Mouse (Mus musculus) ES-Bruce4 (cell line): Measurements from ENCODE around the gene Med20.

Source experiments
- CTCF ChIP-seq: IDR thresholded peaks from one replicate; pipeline ENCODE4 v1.8.1; 2011; ENCODE audit warnings: low read depth, low read length
- POLR2A ChIP-seq: IDR thresholded peaks from one replicate; pipeline ENCODE4 v1.8.1; 2011; ENCODE audit warnings: low read length; ENCODE audit not compliant: insufficient read depth

DNA sequence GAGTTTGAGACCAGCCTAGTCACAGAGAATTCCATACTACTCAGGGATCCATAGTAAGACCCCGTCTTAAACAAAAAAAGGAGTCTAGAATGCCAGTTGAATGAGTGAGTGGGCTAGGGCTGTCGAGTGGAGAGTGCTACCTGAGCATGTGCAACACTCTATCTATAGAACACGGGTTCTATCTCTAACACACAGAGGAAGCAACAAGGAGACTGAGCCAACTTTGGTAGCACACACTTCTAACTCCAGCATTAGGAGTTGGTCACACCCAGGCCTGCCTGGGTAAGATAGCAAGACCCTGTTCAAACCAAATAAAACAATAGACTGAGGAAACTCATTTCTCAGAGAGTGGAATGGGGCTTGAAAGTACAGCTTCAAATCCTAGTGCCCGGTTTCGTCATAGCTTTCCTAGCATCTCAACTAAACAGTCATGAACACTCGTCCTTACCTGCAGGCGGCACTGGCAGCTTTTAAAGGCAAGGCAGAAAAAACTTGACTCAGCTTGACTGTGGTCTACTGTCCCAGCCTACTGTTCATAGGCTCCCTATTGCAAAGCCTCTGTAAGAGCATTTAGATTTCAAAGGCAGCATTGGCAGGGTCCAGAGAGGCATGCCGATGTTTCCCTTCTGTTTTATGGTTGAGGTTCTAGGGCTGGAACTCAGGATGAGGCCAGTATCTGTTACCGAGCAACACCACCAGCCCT, 6.4 kb downstream of the Med20 start:
- TF ChIP-seq POLR2A (no peak), CTCF (no peak)
